Mouse (Mus musculus) stomach, embryonic 15.5 days (tissue): ENCODE data around the gene Gm136. TPM values are rescaled to one million over a fixed set of nuclear protein-coding genes. Genes with fewer than 3 reads are reported as not detected.

Experiments
- ATAC-seq: fragments of 200-750 bp; cut with Nextera tagmentation; 2 replicates; pipeline ENCODE4 v1.8.0; 2017; ENCODE audit warnings: low read depth, moderate number of reproducible peaks, moderate TSS enrichment; ENCODE audit not compliant: insufficient read depth, low FRiP score
- H3K27ac ChIP-seq: fragments of 300-500 bp; sonication (generic); 2 replicates; pipeline ENCODE4 v1.5.1; 2015; ENCODE audit warnings: mild to moderate bottlenecking, inconsistent platforms
- H3K27me3 ChIP-seq: fragments of 300-500 bp; sonication (generic); replicated peaks from 2 replicates; pipeline ENCODE4 v1.6.1; 2015; ENCODE audit warnings: inconsistent platforms
- H3K36me3 ChIP-seq: fragments of 300-500 bp; sonication (generic); 2 replicates; pipeline ENCODE4 v1.6.1; 2015; ENCODE audit warnings: inconsistent platforms
- H3K4me1 ChIP-seq: fragments of 300-500 bp; sonication (generic); 2 replicates; pipeline ENCODE4 v1.6.1; 2015; ENCODE audit warnings: inconsistent platforms
- H3K4me2 ChIP-seq: fragments of 300-500 bp; sonication (generic); 2 replicates; pipeline ENCODE4 v1.6.1; 2015; ENCODE audit warnings: mild to moderate bottlenecking, inconsistent platforms
- H3K4me3 ChIP-seq: fragments of 300-500 bp; sonication (generic); replicated peaks from 2 replicates; pipeline ENCODE4 v1.5.1; 2015; ENCODE audit warnings: inconsistent platforms
- H3K9ac ChIP-seq: fragments of 300-500 bp; sonication (generic); 2 replicates; pipeline ENCODE4 v1.6.1; 2015; ENCODE audit warnings: inconsistent platforms
- H3K9me3 ChIP-seq: fragments of 300-500 bp; sonication (generic); 2 replicates; pipeline ENCODE4 v1.6.1; 2016; ENCODE audit warnings: inconsistent platforms
- WGBS: fragments of 180-500 bp; shearing (Covaris S2); methylation state at CpG from one replicate; pipeline ENCODE4 v1.1.7; 2015; 5-methylcytosine and 5-hydroxymethylcytosine counted together
- polyA plus RNA-seq: library from polyadenylated mRNA; unstranded; fragments of >200 nt; fragmentation: Nextera tagmentation; extraction: Ambion mirVana; gene quantifications from 2 replicates; pipeline ENCODE4 v1.2.1, GENCODE M21; 2015

Gene Gm136
- not detected in 2 replicates for polyA plus RNA-seq

DNA sequence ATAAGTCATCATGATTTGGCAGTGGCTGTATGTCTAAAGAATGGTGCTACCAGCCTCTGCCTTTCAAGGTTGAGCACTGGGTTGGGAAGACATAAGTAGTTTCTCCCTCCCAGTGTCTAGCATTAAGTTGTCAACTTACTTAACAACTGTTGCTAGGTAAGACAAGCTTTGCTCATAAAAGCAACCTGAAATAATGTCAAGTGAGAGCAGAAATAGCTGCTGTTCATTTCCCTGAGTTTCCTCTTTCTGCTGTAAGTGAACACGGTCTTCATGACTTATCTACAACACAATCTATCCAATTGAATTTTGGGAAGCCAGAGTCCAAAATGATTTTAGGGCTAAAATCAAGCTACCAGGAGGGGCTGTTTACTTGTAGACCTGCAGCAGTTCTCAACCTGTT lies at the start of gene Gm136:
Gene Gm136, minus strand, starts transcription at position 101 of the 400 bp plus-strand sequence.
- Histone ChIP-seq H3K27ac (no peak within 1 kb of the TSS), H3K9me3 (no peaks in the 10 kb centered on the region), H3K27me3 (no peaks in the 10 kb centered on the region), H3K36me3 (no peaks in the 10 kb centered on the region), H3K4me3 (no peak within 1 kb of the TSS), H3K9ac (no peak within 1 kb of the TSS), H3K4me1 (no peaks in the 10 kb centered on the region), H3K4me2 (no peak within 1 kb of the TSS)
- WGBS = 79% methylated on average over 1 of the region's 1 CpGs
- no peak for ATAC-seq

DNA sequence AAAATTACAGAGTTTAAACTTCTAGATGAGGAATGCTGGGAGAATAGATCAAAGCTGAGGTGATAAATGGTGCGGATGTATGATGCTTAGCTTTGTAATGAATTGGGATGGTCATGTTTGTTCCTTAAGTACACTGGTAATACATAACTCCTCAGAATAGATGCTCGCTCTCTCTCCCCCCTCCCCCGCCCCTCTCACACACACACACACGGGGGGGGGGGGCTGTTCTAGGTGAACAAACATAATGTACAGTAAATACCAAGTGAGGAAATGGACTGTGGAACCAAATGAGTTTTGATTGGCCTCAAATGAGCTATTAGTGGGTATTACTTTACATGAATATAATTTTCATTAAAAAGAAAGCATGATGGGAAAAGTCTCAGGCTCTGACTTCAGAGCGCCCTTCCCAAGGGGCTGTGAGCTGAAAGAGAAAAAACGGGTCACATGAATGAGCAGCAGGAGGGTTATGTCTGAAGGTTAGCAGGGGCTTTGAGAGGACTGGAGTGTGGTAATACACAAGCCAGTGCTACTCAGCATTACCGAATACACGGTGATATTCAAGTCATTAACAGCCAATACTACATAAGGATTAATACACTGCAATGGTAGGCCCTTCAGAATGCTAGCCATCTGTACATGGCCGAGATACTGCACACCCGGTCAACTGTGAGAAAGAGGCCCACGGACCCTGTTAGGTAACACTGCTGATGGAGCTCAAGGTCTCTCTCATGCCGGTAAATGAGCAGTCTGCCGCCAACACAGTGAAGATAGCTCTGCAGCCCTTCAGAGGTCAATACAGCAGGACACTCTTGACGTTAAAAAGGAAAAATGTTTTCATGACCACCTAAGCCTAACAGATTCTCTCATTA lies 45.3 kb upstream of the Gm136 start:
- WGBS = 78% methylated on average over 13 of the region's 14 CpGs
- no peak for ATAC-seq
- no peak overlapping the region for H3K9ac ChIP-seq
- H3K27ac ChIP-seq = no peak overlapping the region
- H3K4me3 ChIP-seq = no peak overlapping the region
- no peaks in the 10 kb centered on the region for H3K27me3 ChIP-seq
- no peaks in the 10 kb centered on the region for H3K36me3 ChIP-seq
- H3K9me3 ChIP-seq = no peaks in the 10 kb centered on the region
- no peak overlapping the region for H3K4me2 ChIP-seq
- H3K4me1 ChIP-seq = no peaks in the 10 kb centered on the region

DNA sequence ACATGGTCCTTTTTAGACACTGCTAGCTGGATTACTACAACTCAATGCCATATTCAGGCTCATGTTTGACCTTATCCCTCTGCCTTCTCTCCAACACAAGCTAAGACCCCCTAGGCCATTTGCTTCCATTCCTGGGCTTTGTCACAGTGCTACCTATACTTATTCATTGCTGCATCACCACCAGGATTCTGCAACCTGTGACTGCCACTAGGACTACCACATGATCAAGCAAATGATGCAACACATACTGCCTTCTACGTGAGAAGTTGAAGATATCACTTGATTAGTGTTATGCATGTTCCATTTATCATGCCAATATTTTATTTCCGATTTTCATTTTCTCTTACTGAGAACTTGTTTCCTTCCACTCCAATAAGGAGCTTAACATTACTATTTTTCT lies 41.9 kb upstream of the Gm136 start:
- H3K9me3 ChIP-seq = no peaks in the 10 kb centered on the region
- H3K4me2 ChIP-seq = no peak overlapping the region
- no peaks in the 10 kb centered on the region for H3K36me3 ChIP-seq
- WGBS = 85% methylated on average over 2 of the region's 2 CpGs
- H3K27me3 ChIP-seq = no peaks in the 10 kb centered on the region
- H3K4me3 ChIP-seq = no peak overlapping the region
- ATAC-seq = no peak
- H3K4me1 ChIP-seq = no peaks in the 10 kb centered on the region
- no peak overlapping the region for H3K9ac ChIP-seq
- no peak overlapping the region for H3K27ac ChIP-seq

DNA sequence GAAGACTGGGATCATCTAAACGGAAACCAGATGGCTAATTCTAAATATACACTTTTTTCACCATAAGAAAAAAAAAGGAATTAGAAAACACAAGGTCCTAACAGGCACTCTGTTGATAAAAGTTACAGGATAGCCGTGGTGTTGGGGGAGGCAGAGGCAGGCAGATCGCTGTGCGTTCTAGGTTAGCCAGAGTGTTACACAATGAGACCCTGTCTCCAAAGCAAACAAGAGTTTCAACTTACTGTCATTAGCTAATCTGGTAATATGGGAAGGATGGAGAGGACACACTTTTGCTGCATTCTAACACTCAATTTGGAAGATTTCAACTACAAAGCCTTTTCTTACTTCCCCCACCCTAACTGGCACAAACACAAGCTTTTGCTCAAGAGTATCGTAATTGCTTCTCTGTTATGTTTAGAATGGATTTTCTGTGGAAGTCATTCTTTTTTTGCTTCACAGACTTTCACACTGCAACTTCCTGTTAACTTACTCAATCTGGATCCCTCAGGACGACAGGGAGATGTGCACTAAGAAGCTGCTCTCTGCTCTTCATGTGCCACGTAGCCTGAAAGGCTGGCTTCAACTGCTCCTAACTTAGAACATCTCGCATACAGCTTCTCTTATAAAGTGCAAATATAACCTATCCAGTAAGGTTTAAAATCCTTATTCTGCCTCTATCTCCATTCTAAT lies 41.4 kb upstream of the Gm136 start:
- 62% methylated on average over 8 of the region's 8 CpGs for WGBS
- no peaks in the 10 kb centered on the region for H3K27me3 ChIP-seq
- no peaks in the 10 kb centered on the region for H3K36me3 ChIP-seq
- no peak overlapping the region for H3K4me3 ChIP-seq
- no peak for ATAC-seq
- H3K9ac ChIP-seq = no peak overlapping the region
- H3K9me3 ChIP-seq = no peaks in the 10 kb centered on the region
- H3K4me2 ChIP-seq = no peak overlapping the region
- no peak overlapping the region for H3K27ac ChIP-seq
- H3K4me1 ChIP-seq = no peaks in the 10 kb centered on the region

DNA sequence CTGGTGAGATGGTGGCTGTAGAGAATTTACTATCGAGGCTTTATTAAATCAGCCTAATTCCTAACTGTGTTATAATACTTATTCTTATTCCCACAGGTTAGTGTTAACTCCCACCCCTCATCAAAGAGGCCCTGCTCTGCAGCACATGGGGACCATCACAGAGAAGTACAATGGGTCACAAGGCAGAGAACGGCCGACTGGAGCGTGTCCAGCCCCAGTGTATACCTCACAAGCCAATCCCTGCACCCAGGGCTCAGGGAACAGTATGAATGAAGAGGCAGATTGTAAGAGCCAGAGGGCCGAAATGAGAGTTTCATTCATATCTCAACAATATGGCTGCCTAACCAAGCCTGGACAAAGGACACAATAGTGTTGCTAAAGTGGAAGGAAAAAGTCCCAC lies 40.2 kb upstream of the Gm136 start:
- no peaks in the 10 kb centered on the region for H3K9me3 ChIP-seq
- H3K4me3 ChIP-seq = no peak overlapping the region
- H3K9ac ChIP-seq = no peak overlapping the region
- H3K36me3 ChIP-seq = no peaks in the 10 kb centered on the region
- no peaks in the 10 kb centered on the region for H3K4me1 ChIP-seq
- no peak overlapping the region for H3K27ac ChIP-seq
- H3K4me2 ChIP-seq = no peak overlapping the region
- H3K27me3 ChIP-seq = no peaks in the 10 kb centered on the region
- 81% methylated on average over 5 of the region's 5 CpGs for WGBS
- ATAC-seq = no peak

DNA sequence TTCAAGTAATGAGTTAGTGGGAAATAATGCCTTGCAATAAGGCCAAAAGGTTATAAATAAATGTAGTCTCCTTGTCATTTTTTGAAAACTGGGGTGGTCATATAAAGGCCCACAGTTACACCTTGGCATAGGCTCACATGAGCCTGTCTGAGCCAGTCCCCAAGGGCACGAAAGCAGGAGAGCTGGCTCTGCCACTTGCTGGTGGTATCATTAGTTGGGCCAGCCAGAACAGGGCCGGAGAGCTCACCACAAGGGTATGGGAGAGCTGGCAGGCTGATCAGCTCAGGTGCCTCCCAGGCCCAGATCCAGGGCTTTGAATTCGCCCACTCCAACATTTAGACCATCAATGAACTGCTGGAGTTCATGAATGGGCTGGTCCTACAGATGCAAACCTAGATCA lies 30.4 kb upstream of the Gm136 start:
- no peaks in the 10 kb centered on the region for H3K9me3 ChIP-seq
- no peaks in the 10 kb centered on the region for H3K36me3 ChIP-seq
- no peak overlapping the region for H3K27ac ChIP-seq
- no peaks in the 10 kb centered on the region for H3K4me1 ChIP-seq
- H3K9ac ChIP-seq = no peak overlapping the region
- H3K4me3 ChIP-seq = no peak overlapping the region
- H3K4me2 ChIP-seq = no peak overlapping the region
- WGBS = 79% methylated on average over 3 of the region's 3 CpGs
- H3K27me3 ChIP-seq = no peaks in the 10 kb centered on the region
- ATAC-seq = no peak

DNA sequence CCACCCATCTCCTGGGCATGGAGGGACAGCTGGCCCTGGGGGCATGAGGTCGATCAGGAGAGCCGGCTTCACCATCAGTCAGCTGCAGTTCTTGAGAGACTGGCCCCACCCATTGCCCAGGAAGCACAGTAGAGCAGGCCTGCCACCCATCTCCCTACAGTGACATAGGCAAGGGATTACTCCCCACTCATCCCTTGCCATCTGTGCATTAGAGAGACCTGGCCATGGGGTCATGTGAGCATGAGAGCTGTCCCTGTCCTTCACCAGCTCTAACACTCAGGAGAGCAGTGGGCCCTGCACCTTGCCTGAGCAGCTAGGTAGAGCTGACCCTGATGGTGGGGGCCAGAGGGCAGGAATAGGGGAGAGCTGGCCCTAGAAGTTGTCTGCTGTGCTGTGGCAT lies 29.6 kb upstream of the Gm136 start:
- H3K9ac ChIP-seq = no peak overlapping the region
- H3K9me3 ChIP-seq = no peaks in the 10 kb centered on the region
- 0 out of 2 replicates have a peak, but pooled peaks have one; percentile 27 for ATAC-seq
- H3K4me3 ChIP-seq = no peak overlapping the region
- 64% methylated on average over 2 of the region's 2 CpGs for WGBS
- H3K27me3 ChIP-seq = no peaks in the 10 kb centered on the region
- H3K4me2 ChIP-seq = no peak overlapping the region
- H3K27ac ChIP-seq = no peak overlapping the region
- H3K36me3 ChIP-seq = no peaks in the 10 kb centered on the region
- no peaks in the 10 kb centered on the region for H3K4me1 ChIP-seq

DNA sequence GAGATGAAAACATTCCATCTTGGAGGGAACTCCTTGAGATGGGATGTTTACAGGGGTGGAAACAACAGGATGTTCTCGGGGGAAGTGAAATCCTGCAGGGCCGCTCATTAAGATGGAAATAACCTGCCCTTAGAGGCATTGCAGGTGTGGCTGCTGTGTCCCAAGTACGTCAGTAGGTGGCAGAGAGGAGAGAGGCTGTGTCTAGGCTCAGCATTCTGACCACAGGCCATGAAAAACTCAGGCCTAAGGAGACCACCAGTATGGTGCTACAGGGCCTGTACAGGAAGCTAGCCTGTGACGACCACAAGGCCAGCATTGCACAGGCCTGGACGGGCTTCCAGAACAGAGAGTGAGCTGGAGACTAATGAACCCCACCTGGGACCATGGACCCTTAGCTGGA lies 28.8 kb upstream of the Gm136 start:
- Histone ChIP-seq H3K4me1 (no peaks in the 10 kb centered on the region), H3K9me3 (no peaks in the 10 kb centered on the region), H3K27me3 (no peaks in the 10 kb centered on the region), H3K4me2 (no peak overlapping the region), H3K9ac (no peak overlapping the region), H3K4me3 (no peak overlapping the region), H3K27ac (no peak overlapping the region), H3K36me3 (no peaks in the 10 kb centered on the region)
- ATAC-seq = no peak
- 59% methylated on average over 5 of the region's 5 CpGs for WGBS

DNA sequence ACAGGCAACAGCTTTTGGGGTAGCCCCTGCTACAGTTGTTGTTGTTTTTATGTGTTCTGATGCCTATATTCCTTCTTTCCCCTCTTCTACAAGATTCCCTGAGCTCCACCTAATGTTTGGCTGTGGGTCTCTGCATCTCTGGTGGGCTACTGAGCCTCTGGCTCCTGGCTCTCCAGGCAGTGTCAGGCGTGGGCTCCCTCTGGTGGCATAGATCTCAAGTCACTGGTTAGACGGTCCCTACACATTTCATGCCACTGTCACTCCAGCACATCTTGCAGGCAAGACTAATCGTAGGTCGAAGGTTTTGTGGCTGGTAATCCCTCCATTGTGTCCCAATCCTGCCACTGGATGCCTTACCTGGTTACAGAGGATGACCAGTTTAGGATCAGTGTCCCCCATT lies 26.7 kb upstream of the Gm136 start:
- WGBS = 42% methylated on average over 4 of the region's 4 CpGs
- no peak overlapping the region for H3K4me3 ChIP-seq
- no peak for ATAC-seq
- H3K4me1 ChIP-seq = no peaks in the 10 kb centered on the region
- no peak overlapping the region for H3K27ac ChIP-seq
- H3K4me2 ChIP-seq = no peak overlapping the region
- H3K9ac ChIP-seq = no peak overlapping the region
- no peaks in the 10 kb centered on the region for H3K36me3 ChIP-seq
- H3K27me3 ChIP-seq = no peaks in the 10 kb centered on the region
- H3K9me3 ChIP-seq = no peaks in the 10 kb centered on the region

DNA sequence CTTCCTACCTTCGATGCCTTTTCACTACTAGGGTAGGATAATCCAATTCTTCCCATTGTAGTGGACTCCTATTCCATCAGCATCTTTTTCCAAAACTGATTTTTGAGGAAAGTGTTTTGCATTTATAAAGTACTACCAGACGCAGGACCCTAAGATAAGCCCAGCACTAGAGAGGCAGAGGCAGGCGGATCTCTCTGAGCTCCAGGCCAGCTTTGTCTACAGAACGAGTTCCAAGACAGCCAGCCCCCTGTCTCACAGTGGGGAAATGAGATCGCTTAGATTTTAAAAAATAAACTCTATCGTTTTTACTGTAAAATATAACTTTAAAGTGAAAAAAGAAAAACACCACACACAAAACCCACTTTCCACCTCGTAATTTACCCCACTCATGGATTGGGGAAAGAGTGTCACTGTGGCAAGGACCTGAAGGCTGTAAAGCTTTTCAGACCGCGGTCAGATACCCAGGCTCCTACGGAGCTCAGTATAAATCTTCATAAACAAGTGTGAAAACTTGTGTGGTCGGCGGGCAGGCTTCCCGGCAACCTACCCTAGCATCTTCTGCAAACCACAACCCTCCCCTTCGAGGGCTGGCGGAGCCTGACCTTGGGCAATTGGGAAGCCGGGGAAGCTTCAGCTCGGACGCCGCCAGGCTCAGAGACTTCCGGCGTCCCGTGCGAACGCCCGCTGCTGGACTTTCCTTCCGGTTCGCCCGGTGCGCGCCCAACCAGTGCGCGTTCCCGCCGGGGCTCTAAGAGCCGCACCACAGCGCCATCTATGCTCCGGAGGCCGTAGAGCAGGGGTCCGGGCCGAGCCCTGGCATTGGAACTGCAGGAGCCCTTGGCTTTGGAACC lies 21.8 kb upstream of the Gm136 start, which contains the start of gene Smim8:
Gene Smim8, minus strand, starts transcription at position 747 of the 851 bp plus-strand sequence.
- H3K9ac ChIP-seq = peak within 1 kb of the TSS; percentile 38
- peak within 1 kb of the TSS; percentile 76 for H3K27ac ChIP-seq
- H3K4me3 ChIP-seq = peak within 1 kb of the TSS; percentile 59
- 0 out of 2 replicates have a peak, but pooled peaks cover 3% of the 10 kb centered on the region for H3K4me1 ChIP-seq
- peak; percentile 95 for ATAC-seq
- no peaks in the 10 kb centered on the region for H3K9me3 ChIP-seq
- no peaks in the 10 kb centered on the region for H3K27me3 ChIP-seq
- no peaks in the 10 kb centered on the region for H3K36me3 ChIP-seq
- H3K4me2 ChIP-seq = peak within 1 kb of the TSS; percentile 63
- WGBS = 6% methylated on average over 40 of the region's 40 CpGs

DNA sequence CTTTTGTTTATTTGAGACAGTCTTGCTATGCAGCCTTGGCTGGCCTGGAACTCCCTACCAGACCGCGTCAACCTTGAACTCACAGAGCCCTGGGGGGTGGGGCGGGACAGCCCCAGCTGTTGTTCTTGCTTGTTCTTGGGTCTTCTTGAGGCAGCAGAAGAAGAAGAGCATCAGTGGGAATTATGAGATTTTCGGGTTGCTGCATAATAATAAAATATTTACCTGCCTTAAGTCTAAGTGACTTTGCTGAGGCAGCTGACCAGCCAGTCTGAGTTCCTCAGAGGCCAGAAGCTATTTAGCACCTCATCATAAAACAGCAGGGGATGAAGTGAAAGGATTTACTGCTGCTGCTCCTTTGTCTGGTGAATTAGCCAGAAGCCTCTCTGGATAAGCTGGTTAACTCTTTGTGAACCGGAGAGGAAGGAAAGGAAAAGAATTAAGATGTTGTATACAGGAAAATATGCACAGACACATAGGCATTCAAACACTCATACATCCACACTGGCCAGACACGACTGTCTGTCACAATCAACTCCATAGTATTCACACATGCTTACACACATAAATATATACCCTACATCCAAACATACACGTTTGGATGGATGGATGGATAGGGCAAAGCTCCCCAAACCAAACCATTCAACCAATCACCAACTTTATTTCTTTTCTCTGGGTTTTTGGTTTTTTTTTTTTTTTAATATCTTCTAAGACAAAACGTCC lies 15.7 kb upstream of the Gm136 start:
- no peak overlapping the region for H3K4me2 ChIP-seq
- ATAC-seq = no peak
- WGBS = 25% methylated on average over 8 of the region's 8 CpGs
- H3K9ac ChIP-seq = no peak overlapping the region
- H3K4me3 ChIP-seq = no peak overlapping the region
- no peak overlapping the region for H3K27ac ChIP-seq
- H3K9me3 ChIP-seq = no peaks in the 10 kb centered on the region
- H3K27me3 ChIP-seq = no peaks in the 10 kb centered on the region
- 0 out of 2 replicates have a peak, but pooled peaks cover 3% of the 10 kb centered on the region for H3K36me3 ChIP-seq
- 0 out of 2 replicates have a peak, but pooled peaks cover 2% of the 10 kb centered on the region for H3K4me1 ChIP-seq
